Mouse (Mus musculus) adrenal gland, postnatal 25 days (tissue): ENCODE data around the gene Slc25a15. TPM values are rescaled to one million over a fixed set of nuclear protein-coding genes. Genes with fewer than 3 reads are reported as not detected.

Experiments
- total RNA-seq: library from RNA; stranded (reverse); gene quantifications from 2 replicates; pipeline ENCODE4 v1.2.3, GENCODE M21; 2021

Slc25a15 gene
- total RNA-seq, 1 experiment from 2014 or later, result 18.3 TPM

Other genes starting within 250 kb of the Slc25a15 start
- 6.6 and 7.8 TPM in 2 replicates for gene Nek3, start 232.2 kb downstream of the Slc25a15 start, total RNA-seq
- 7.6 and 10.7 TPM in 2 replicates for gene Ckap2, start 212.8 kb downstream of the Slc25a15 start, total RNA-seq
- 35.5 and 40.7 TPM in 2 replicates for gene Vps36, start 205.8 kb downstream of the Slc25a15 start, total RNA-seq
- 3.7 and 4.3 TPM in 2 replicates for gene Thsd1, start 171.3 kb downstream of the Slc25a15 start, total RNA-seq
- gene Tpte, start 115.2 kb downstream of the Slc25a15 start, total RNA-seq, result not detected in 2 replicates
- gene Mrps31, start 12.8 kb upstream of the Slc25a15 start, total RNA-seq, result 33.6 and 38.0 TPM in 2 replicates